Mouse (Mus musculus) MEL (cell line): ENCODE measurements around the gene Tnnc2.

Experiments
- CHD2 ChIP-seq: IDR thresholded peaks from 2 replicates; pipeline ENCODE4 v1.6.1; 2011; ENCODE audit warnings: low read length, improper control_type of control experiment
- E2F4 ChIP-seq: IDR thresholded peaks from 2 replicates; pipeline ENCODE4 v1.6.1; 2011; ENCODE audit warnings: low read depth, low read length, improper control_type of control experiment, borderline replicate concordance
- POLR2A ChIP-seq, 2 experiments: IDR thresholded peaks; 2 replicates each; pipeline ENCODE4 v1.6.1; 2011 to 2012; ENCODE audit warnings: low read length in 2 of 2, mild to moderate bottlenecking in 2 of 2, control low read depth in 1 of 2, improper control_type of control experiment in 1 of 2, low read depth in 1 of 2, moderate library complexity in 1 of 2; ENCODE audit not compliant: control insufficient read depth in 1 of 2, insufficient read depth in 1 of 2, poor library complexity in 1 of 2
- RCOR1 ChIP-seq: IDR thresholded peaks from 2 replicates; pipeline ENCODE4 v1.6.1; 2012; ENCODE audit warnings: low read depth, mild to moderate bottlenecking, inconsistent platforms, low read length, improper control_type of control experiment

- TF ChIP-seq E2F4 (no peak), RCOR1 (no peak), CHD2 (no peak), POLR2A (IDR thresholded peaks at IDR 0.05; ENCODE audit: control insufficient read depth in 1 of 2, insufficient read depth in 1 of 2, low read depth in 1 of 2, low read length in 2 of 2, poor library complexity in 1 of 2) (no peak)
These were observed 3.6 kb downstream of the Tnnc2 start for GRCm38 (mm10) chr2:164776130-164776529.
